Mouse (Mus musculus): ENCODE measurements at regions not wholly inside any gene's neighbourhood (a gene's known extent, or its start where the extent isn't known, plus 50 kb on each side); places are given as distances from the start of the nearest gene placed in this dataset.

DNA sequence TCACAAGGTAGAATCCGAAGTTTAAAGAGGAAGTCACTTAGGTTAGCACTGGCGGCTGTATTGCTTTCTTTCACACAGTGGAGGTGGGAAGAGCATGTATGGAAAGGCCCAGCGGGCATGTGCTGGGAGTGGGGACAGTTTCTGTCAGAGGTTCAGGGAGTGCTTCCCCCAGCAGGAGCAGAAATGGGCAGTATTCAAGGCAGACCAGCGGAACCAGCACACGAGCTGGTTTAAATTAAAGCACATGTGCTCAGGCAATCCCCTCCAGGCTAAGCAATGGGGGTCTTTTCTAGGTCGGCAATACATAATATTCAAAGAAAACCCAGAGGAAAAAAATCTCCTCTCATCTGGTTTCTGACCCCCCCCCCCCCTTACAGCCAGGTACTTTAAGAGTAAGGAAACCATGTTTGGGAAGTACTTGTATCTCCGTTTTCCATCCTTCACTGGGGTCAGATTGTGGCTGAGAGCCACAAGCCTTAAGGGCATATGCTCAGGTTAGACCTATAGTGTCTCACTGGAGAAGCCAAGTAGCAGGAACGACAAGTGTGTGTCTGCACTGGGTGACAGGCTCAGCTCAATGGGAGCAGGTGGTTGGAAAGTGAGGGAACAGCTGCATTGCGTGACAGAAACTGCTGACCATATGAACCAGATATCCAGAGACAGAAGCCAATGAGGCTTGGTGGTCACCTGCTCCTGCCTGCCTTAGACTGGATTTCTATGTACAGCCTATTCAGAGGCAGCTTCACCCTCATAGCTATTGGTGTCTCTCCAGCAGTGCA lies 111.3 kb upstream of the Mycn start:
- H3K4me3 ChIP-seq (ENCODE audit: low read depth, low read length): no peak overlapping the region
- H3K4me2 ChIP-seq (replicated peaks; ENCODE audit: low read depth, low read length): no peak overlapping the region
- TF ChIP-seq CTCF (IDR thresholded peaks at IDR 0.05) (no peak), EP300 (IDR thresholded peaks at IDR 0.05) (no peak)
- no peak for DNase-seq (ENCODE audit: low spot score)
- no peaks in the 10 kb centered on the region for H3K36me3 ChIP-seq (ENCODE audit: insufficient read depth, low read length)
- no peaks in the 10 kb centered on the region for H3K9me3 ChIP-seq (ENCODE audit: low read length)
- H3K9ac ChIP-seq (replicated peaks; ENCODE audit: low read depth): no peak overlapping the region
- no peaks in the 10 kb centered on the region for H3K27me3 ChIP-seq (replicated peaks; ENCODE audit: insufficient read depth, low read length)
- H3K4me1 ChIP-seq (ENCODE audit: insufficient read depth, low read depth, low read length): no peaks in the 10 kb centered on the region
- 67% methylated on average over 9 of the region's 9 CpGs for WGBS
- no peak for ATAC-seq
- H3K27ac ChIP-seq (ENCODE audit: low read length): no peak overlapping the region

DNA sequence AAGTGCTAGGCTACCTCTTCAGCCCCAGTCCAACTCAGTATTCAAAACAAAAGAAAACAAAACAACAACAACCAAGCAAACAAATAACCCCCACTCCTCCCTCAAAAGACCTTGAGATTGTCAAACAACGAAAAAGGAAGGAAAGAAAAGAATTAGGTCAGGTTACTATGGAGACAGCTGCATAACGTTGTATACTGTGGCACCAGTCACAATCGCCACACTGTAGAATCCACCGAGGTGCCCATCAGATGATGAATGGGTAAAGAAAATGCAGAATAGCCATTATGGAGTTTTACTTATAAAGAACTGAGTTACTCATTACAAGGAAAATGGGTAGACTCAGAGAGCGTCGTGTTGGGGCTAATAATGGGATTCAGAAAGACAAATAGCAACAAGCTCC lies 110.5 kb upstream of the Mycn start:
- Histone ChIP-seq H3K27ac (ENCODE audit: low read length) (no peak overlapping the region), H3K4me3 (ENCODE audit: low read depth, low read length) (no peak overlapping the region), H3K9me3 (ENCODE audit: low read length) (no peaks in the 10 kb centered on the region), H3K4me2 (replicated peaks; ENCODE audit: low read depth, low read length) (no peak overlapping the region), H3K27me3 (replicated peaks; ENCODE audit: insufficient read depth, low read length) (no peaks in the 10 kb centered on the region), H3K4me1 (ENCODE audit: insufficient read depth, low read depth, low read length) (no peaks in the 10 kb centered on the region), H3K36me3 (ENCODE audit: insufficient read depth, low read length) (no peaks in the 10 kb centered on the region), H3K9ac (replicated peaks; ENCODE audit: low read depth) (no peak overlapping the region)
- 52% methylated on average over 6 of the region's 6 CpGs for WGBS
- DNase-seq (ENCODE audit: low spot score): no peak
- no peak for TF ChIP-seq EP300 (IDR thresholded peaks at IDR 0.05)
- no peak for TF ChIP-seq CTCF (IDR thresholded peaks at IDR 0.05)
- ATAC-seq: no peak

DNA sequence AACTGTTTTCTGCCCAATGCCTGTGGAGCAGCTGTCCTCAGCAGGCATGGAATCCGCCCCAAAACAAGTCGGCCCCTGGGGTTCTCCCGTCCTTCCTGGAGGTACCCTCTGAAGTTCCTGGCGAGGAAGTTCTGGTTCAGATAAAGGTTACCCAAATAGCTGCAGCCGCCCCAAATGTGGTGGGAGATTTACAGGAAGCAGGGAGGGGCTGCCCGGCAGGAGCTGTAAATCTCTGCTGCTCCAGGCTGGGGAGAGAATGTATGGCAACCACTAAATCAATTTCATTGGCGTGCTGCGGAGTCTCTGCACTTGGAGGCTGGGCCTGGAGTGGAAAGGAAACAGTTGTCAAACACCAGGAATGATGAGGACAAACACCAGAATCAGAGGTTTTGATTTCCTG lies 107.9 kb upstream of the Mycn start:
- WGBS: 21% methylated on average over 8 of the region's 8 CpGs
- Histone ChIP-seq H3K9me3 (ENCODE audit: low read length) (no peaks in the 10 kb centered on the region), H3K9ac (replicated peaks; ENCODE audit: low read depth) (no peak overlapping the region), H3K36me3 (ENCODE audit: insufficient read depth, low read length) (no peaks in the 10 kb centered on the region), H3K4me3 (ENCODE audit: low read depth, low read length) (no peak overlapping the region), H3K27me3 (replicated peaks; ENCODE audit: insufficient read depth, low read length) (no peaks in the 10 kb centered on the region), H3K27ac (ENCODE audit: low read length) (no peak overlapping the region), H3K4me1 (ENCODE audit: insufficient read depth, low read depth, low read length) (no peaks in the 10 kb centered on the region), H3K4me2 (replicated peaks; ENCODE audit: low read depth, low read length) (no peak overlapping the region)
- TF ChIP-seq EP300 (IDR thresholded peaks at IDR 0.05) (no peak), CTCF (IDR thresholded peaks at IDR 0.05) (no peak)
- ATAC-seq (no peak), DNase-seq (ENCODE audit: low spot score) (peak; percentile 17)

DNA sequence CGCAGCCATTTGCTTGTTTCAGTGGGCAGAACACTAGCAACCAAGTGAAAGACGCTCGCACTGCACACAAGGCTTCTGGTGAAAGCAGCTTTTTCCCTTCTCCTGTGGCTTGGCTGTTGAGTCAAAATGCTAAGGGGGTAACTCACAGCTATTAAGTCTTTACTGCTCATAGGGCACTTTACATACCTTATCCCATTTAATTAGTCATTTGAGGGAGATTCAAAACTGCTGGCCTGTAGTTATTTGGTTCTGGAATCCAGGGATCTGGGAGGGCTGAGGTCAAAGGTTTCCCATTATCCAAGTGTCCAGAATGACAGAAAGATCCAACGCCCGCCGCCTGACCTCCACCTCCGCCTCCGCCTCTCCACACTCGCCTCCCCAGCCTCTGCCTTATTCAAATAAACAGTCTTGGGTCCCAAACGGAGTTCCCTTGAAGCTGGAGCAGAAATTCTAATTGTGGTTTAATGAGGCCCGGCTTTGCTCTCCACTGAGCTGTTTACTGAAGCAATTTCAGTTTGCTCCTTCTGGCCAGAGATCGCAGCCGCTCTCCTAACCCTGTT lies 106.5 kb upstream of the Mycn start:
- Histone ChIP-seq H3K9ac (replicated peaks; ENCODE audit: low read depth) (no peak overlapping the region), H3K9me3 (ENCODE audit: low read length) (no peaks in the 10 kb centered on the region), H3K4me3 (ENCODE audit: low read depth, low read length) (no peak overlapping the region), H3K27me3 (replicated peaks; ENCODE audit: insufficient read depth, low read length) (no peaks in the 10 kb centered on the region), H3K36me3 (ENCODE audit: insufficient read depth, low read length) (no peaks in the 10 kb centered on the region), H3K4me2 (replicated peaks; ENCODE audit: low read depth, low read length) (no peak overlapping the region), H3K27ac (ENCODE audit: low read length) (no peak overlapping the region), H3K4me1 (ENCODE audit: insufficient read depth, low read depth, low read length) (no peaks in the 10 kb centered on the region)
- DNase-seq (ENCODE audit: low spot score) (no peak), ATAC-seq (no peak)
- WGBS: 43% methylated on average over 13 of the region's 13 CpGs
- no peak for TF ChIP-seq CTCF (IDR thresholded peaks at IDR 0.05)
- TF ChIP-seq EP300 (IDR thresholded peaks at IDR 0.05): no peak

DNA sequence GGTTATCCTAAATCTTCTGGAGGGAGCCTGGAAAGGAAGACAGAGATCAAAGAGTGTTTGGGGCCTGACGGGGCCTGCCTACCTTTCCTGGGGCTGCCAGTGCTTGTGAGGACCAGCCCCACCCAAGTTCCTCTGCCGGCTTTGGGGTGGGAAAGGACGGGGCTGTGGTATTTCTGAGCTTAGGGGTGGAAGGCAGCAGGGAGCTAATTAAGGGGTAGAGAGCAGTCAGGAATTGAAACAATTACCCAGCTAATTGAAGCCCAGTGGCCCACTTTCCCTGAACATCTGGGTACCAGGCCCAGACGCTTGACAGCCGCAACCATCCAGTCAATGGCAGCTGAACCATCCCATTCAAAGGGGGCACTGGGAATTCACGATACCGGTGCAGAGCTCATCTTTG lies 101.2 kb upstream of the Mycn start:
- no peaks in the 10 kb centered on the region for H3K9me3 ChIP-seq (ENCODE audit: low read length)
- no peak overlapping the region for H3K9ac ChIP-seq (replicated peaks; ENCODE audit: low read depth)
- no peaks in the 10 kb centered on the region for H3K36me3 ChIP-seq (ENCODE audit: insufficient read depth, low read length)
- H3K27me3 ChIP-seq (replicated peaks; ENCODE audit: insufficient read depth, low read length): no peaks in the 10 kb centered on the region
- DNase-seq (ENCODE audit: low spot score) (no peak), ATAC-seq (no peak)
- H3K4me3 ChIP-seq (ENCODE audit: low read depth, low read length): no peak overlapping the region
- no peak overlapping the region for H3K27ac ChIP-seq (ENCODE audit: low read length)
- no peaks in the 10 kb centered on the region for H3K4me1 ChIP-seq (ENCODE audit: insufficient read depth, low read depth, low read length)
- H3K4me2 ChIP-seq (replicated peaks; ENCODE audit: low read depth, low read length): no peak overlapping the region
- TF ChIP-seq EP300 (IDR thresholded peaks at IDR 0.05) (no peak), CTCF (IDR thresholded peaks at IDR 0.05) (no peak)
- WGBS: 78% methylated on average over 7 of the region's 7 CpGs

DNA sequence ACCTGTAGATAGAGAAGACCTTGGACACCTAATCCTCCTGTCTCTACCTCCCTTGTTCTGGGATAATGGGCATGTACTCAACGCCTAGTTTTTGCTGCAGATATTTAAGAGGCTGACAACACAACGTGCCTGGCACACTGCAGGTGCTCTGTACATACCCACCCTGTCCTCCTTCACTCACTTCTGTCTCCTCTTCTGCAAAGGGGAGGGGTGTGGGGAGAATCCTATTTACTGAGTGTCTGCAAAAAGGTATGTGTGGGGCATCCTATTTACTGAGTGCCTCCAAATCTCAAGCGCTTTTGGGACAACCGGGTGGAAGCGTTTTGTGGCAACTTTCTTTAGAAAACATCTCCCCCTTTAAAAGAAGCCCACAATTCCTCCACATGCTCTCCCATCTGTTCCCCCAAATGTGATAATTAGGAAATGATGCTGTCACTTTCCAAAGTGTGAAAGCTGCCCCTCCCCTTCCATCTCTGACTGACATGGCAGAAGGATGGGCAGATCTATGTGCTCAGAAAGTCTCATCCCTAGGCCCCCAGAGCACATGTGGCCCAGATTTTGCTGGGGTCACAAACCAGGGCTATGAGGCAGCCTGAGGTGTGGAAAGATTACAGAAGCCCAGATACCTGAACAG lies 93.5 kb upstream of the Mycn start:
- H3K36me3 ChIP-seq (ENCODE audit: insufficient read depth, low read length): no peaks in the 10 kb centered on the region
- 79% methylated on average over 5 of the region's 5 CpGs for WGBS
- TF ChIP-seq CTCF (IDR thresholded peaks at IDR 0.05) (no peak), EP300 (IDR thresholded peaks at IDR 0.05) (no peak)
- no peaks in the 10 kb centered on the region for H3K9me3 ChIP-seq (ENCODE audit: low read length)
- no peak overlapping the region for H3K4me3 ChIP-seq (ENCODE audit: low read depth, low read length)
- H3K4me2 ChIP-seq (replicated peaks; ENCODE audit: low read depth, low read length): no peak overlapping the region
- H3K4me1 ChIP-seq (ENCODE audit: insufficient read depth, low read depth, low read length): no peaks in the 10 kb centered on the region
- no peak overlapping the region for H3K27ac ChIP-seq (ENCODE audit: low read length)
- no peaks in the 10 kb centered on the region for H3K27me3 ChIP-seq (replicated peaks; ENCODE audit: insufficient read depth, low read length)
- no peak overlapping the region for H3K9ac ChIP-seq (replicated peaks; ENCODE audit: low read depth)
- DNase-seq (ENCODE audit: low spot score): no peak
- no peak for ATAC-seq

Measured in lung, postnatal 0 days (tissue).